Mouse (Mus musculus) heart, embryonic 11.5 days (tissue): ENCODE results near the gene Caln1. TPM values are rescaled to one million over a fixed set of nuclear protein-coding genes. Genes with fewer than 3 reads are reported as not detected.

Experiments
- ATAC-seq: fragments of 200-750 bp; cut with Nextera tagmentation; replicated peaks from 2 replicates; pipeline ENCODE4 v1.8.0; 2017; ENCODE audit warnings: moderate library complexity; ENCODE audit not compliant: insufficient number of reproducible peaks, low FRiP score, low TSS enrichment
- H3K27ac ChIP-seq: fragments of 300-500 bp; sonication (generic); 2 replicates; pipeline ENCODE4 v1.5.1; 2014; ENCODE audit warnings: mild to moderate bottlenecking, low read depth, low read length
- H3K27me3 ChIP-seq: fragments of 300-500 bp; sonication (generic); 2 replicates; pipeline ENCODE4 v1.6.1; 2014; ENCODE audit warnings: mild to moderate bottlenecking, low read length, mixed read lengths; ENCODE audit not compliant: control insufficient read depth, insufficient read depth
- H3K36me3 ChIP-seq: fragments of 300-500 bp; sonication (generic); 2 replicates; pipeline ENCODE4 v1.6.1; 2014; ENCODE audit warnings: mild to moderate bottlenecking, low read length, moderate library complexity, mixed read lengths; ENCODE audit not compliant: control insufficient read depth, insufficient read depth
- H3K4me1 ChIP-seq: fragments of 300-500 bp; sonication (generic); 2 replicates; pipeline ENCODE4 v1.6.1; 2014; ENCODE audit warnings: low read length; ENCODE audit not compliant: control insufficient read depth, insufficient read depth
- H3K4me2 ChIP-seq: fragments of 300-500 bp; sonication (generic); 2 replicates; pipeline ENCODE4 v1.6.1; 2014; ENCODE audit warnings: mild to moderate bottlenecking, moderate library complexity
- H3K4me3 ChIP-seq: fragments of 300-500 bp; sonication (generic); 2 replicates; pipeline ENCODE4 v1.5.1; 2014; ENCODE audit warnings: low read depth, low read length
- H3K9ac ChIP-seq: fragments of 300-500 bp; sonication (generic); 2 replicates; pipeline ENCODE4 v1.6.1; 2014; ENCODE audit warnings: mild to moderate bottlenecking, low read depth, low read length, moderate library complexity
- H3K9me3 ChIP-seq: fragments of 300-500 bp; sonication (generic); replicated peaks from 2 replicates; pipeline ENCODE4 v1.6.1; 2016; ENCODE audit warnings: low read length; ENCODE audit not compliant: control insufficient read depth
- WGBS: fragments of 180-500 bp; shearing (Covaris S2); extraction: QIAGEN DNeasy Blood & Tissue Kit; methylation state at CpG from one replicate; pipeline ENCODE4 v1.1.7; 2014; ENCODE audit not compliant: insufficient replicate concordance; 5-methylcytosine and 5-hydroxymethylcytosine counted together
- polyA plus RNA-seq: library from polyadenylated mRNA; unstranded; fragments of >200 nt; fragmentation: Nextera tagmentation; extraction: Ambion mirVana; gene quantifications from 2 replicates; pipeline ENCODE4 v1.2.1, GENCODE M21; 2014

Caln1 gene
- polyA plus RNA-seq = 0.11 and 0.21 TPM in 2 replicates

GRCm38 (mm10) chr5:130369237-130369636 lies at the start of gene Caln1:
Gene Caln1 (plus strand): TSS chr5:130369455.
- Histone ChIP-seq H3K9me3 (no peaks in the 10 kb centered on the region), H3K9ac (no peak within 1 kb of the TSS), H3K27ac (no peak within 1 kb of the TSS), H3K36me3 (no peaks in the 10 kb centered on the region), H3K4me1 (no peaks in the 10 kb centered on the region), H3K27me3 (no peaks in the 10 kb centered on the region), H3K4me3 (no peak within 1 kb of the TSS), H3K4me2 (no peak within 1 kb of the TSS)
- ATAC-seq = no peak
- WGBS = 69% methylated on average over 11 of the region's 11 CpGs

GRCm38 (mm10) chr5:130319783-130320182 lies 49.5 kb upstream of the Caln1 start:
- H3K27me3 ChIP-seq = no peaks in the 10 kb centered on the region
- H3K4me3 ChIP-seq = no peak overlapping the region
- WGBS = 90% methylated on average over 5 of the region's 5 CpGs
- no peak for ATAC-seq
- H3K4me1 ChIP-seq = no peaks in the 10 kb centered on the region
- H3K27ac ChIP-seq = no peak overlapping the region
- no peak overlapping the region for H3K4me2 ChIP-seq
- H3K9ac ChIP-seq = no peak overlapping the region
- H3K9me3 ChIP-seq = peaks cover 5% of the 10 kb centered on the region; the same call in 1 of the 2 replicates
- peaks cover 6% of the 10 kb centered on the region for H3K36me3 ChIP-seq

GRCm38 (mm10) chr5:130320485-130320884 lies 48.8 kb upstream of the Caln1 start:
- H3K9ac ChIP-seq = no peak overlapping the region
- no peak overlapping the region for H3K4me3 ChIP-seq
- H3K9me3 ChIP-seq = peaks cover 5% of the 10 kb centered on the region; the same call in 1 of the 2 replicates
- H3K4me2 ChIP-seq = no peak overlapping the region
- no peak for ATAC-seq
- no peaks in the 10 kb centered on the region for H3K4me1 ChIP-seq
- 79% methylated on average over 3 of the region's 3 CpGs for WGBS
- H3K27ac ChIP-seq = no peak overlapping the region
- H3K27me3 ChIP-seq = no peaks in the 10 kb centered on the region
- peaks cover 9% of the 10 kb centered on the region for H3K36me3 ChIP-seq

- H3K27me3 ChIP-seq = no peaks in the 10 kb centered on the region
- H3K4me1 ChIP-seq = no peaks in the 10 kb centered on the region
- no peak overlapping the region for H3K9ac ChIP-seq
- no peak overlapping the region for H3K4me3 ChIP-seq
- WGBS = 84% methylated on average over 8 of the region's 8 CpGs
- peaks cover 5% of the 10 kb centered on the region; the same call in 1 of the 2 replicates for H3K9me3 ChIP-seq
- no peak overlapping the region for H3K4me2 ChIP-seq
- peaks cover 14% of the 10 kb centered on the region for H3K36me3 ChIP-seq
- no peak overlapping the region for H3K27ac ChIP-seq
- ATAC-seq = no peak
Observed at GRCm38 (mm10) chr5:130325486-130325885, 43.8 kb upstream of the Caln1 start.

GRCm38 (mm10) chr5:130327615-130328263 lies 41.5 kb upstream of the Caln1 start:
- Histone ChIP-seq H3K27ac (no peak overlapping the region), H3K9me3 (peaks cover 5% of the 10 kb centered on the region; the same call in 1 of the 2 replicates), H3K36me3 (peaks cover 14% of the 10 kb centered on the region), H3K4me1 (no peaks in the 10 kb centered on the region), H3K4me3 (no peak overlapping the region), H3K27me3 (no peaks in the 10 kb centered on the region), H3K4me2 (no peak overlapping the region), H3K9ac (no peak overlapping the region)
- no peak for ATAC-seq
- 75% methylated on average over 6 of the region's 6 CpGs for WGBS

- 86% methylated on average over 9 of the region's 9 CpGs for WGBS
Observed at GRCm38 (mm10) chr5:130328366-130328765, 40.9 kb upstream of the Caln1 start.

GRCm38 (mm10) chr5:130329889-130330288 lies 39.4 kb upstream of the Caln1 start:
- Histone ChIP-seq H3K4me1 (no peaks in the 10 kb centered on the region), H3K9ac (no peak overlapping the region), H3K4me3 (no peak overlapping the region), H3K27ac (no peak overlapping the region), H3K9me3 (no peaks in the 10 kb centered on the region), H3K4me2 (no peak overlapping the region), H3K27me3 (no peaks in the 10 kb centered on the region), H3K36me3 (peaks cover 9% of the 10 kb centered on the region; the same call in 1 of the 2 replicates)
- 72% methylated on average over 2 of the region's 2 CpGs for WGBS
- ATAC-seq = no peak

More at GRCm38 (mm10) chr5:130328366-130328765, 40.9 kb upstream of the Caln1 start:
- no peaks in the 10 kb centered on the region for H3K4me1 ChIP-seq
- H3K36me3 ChIP-seq = peaks cover 14% of the 10 kb centered on the region
- no peak overlapping the region for H3K9ac ChIP-seq
- no peak for ATAC-seq
- H3K4me3 ChIP-seq = no peak overlapping the region
- peaks cover 5% of the 10 kb centered on the region; the same call in 1 of the 2 replicates for H3K9me3 ChIP-seq
- H3K4me2 ChIP-seq = no peak overlapping the region
- H3K27ac ChIP-seq = no peak overlapping the region
- no peaks in the 10 kb centered on the region for H3K27me3 ChIP-seq

- H3K4me2 ChIP-seq = no peak overlapping the region
- no peak overlapping the region for H3K27ac ChIP-seq
- WGBS = 86% methylated on average over 4 of the region's 4 CpGs
- ATAC-seq = no peak
- no peaks in the 10 kb centered on the region; the same call in 1 of the 2 replicates for H3K9me3 ChIP-seq
- no peaks in the 10 kb centered on the region for H3K27me3 ChIP-seq
- no peak overlapping the region for H3K9ac ChIP-seq
- peaks cover 11% of the 10 kb centered on the region for H3K36me3 ChIP-seq
- no peaks in the 10 kb centered on the region for H3K4me1 ChIP-seq
- H3K4me3 ChIP-seq = no peak overlapping the region
Observed at GRCm38 (mm10) chr5:130330801-130331200, 38.5 kb upstream of the Caln1 start.

- no peaks in the 10 kb centered on the region for H3K27me3 ChIP-seq
- no peak overlapping the region for H3K27ac ChIP-seq
- H3K4me2 ChIP-seq = no peak overlapping the region
- no peak for ATAC-seq
- no peak overlapping the region for H3K9ac ChIP-seq
- peaks cover 9% of the 10 kb centered on the region for H3K36me3 ChIP-seq
- H3K4me3 ChIP-seq = no peak overlapping the region
- H3K4me1 ChIP-seq = no peaks in the 10 kb centered on the region
- 73% methylated on average over 4 of the region's 4 CpGs for WGBS
- H3K9me3 ChIP-seq = no peaks in the 10 kb centered on the region; the same call in 1 of the 2 replicates
Observed at GRCm38 (mm10) chr5:130331206-130331605, 38.0 kb upstream of the Caln1 start.
